Mouse (Mus musculus) mouse trophoblast stem cell (cell line): ENCODE data around the gene Eif2s2.
"Not testable (repeated sequence)": the region's sequence is repeated elsewhere in the genome, so short reads cannot be mapped to it uniquely, and the experiment has no call there.

ENCODE experiments used
- in situ Hi-C, 2 experiments: fragments of 300-500 bp; cut with MseI, MboI; formaldehyde crosslinking; loops; 2 replicates in 1 of 2; 3 replicates in 1 of 2; pipeline ENCODE4 v1.15.1; 2025

The Eif2s2 gene

DNA sequence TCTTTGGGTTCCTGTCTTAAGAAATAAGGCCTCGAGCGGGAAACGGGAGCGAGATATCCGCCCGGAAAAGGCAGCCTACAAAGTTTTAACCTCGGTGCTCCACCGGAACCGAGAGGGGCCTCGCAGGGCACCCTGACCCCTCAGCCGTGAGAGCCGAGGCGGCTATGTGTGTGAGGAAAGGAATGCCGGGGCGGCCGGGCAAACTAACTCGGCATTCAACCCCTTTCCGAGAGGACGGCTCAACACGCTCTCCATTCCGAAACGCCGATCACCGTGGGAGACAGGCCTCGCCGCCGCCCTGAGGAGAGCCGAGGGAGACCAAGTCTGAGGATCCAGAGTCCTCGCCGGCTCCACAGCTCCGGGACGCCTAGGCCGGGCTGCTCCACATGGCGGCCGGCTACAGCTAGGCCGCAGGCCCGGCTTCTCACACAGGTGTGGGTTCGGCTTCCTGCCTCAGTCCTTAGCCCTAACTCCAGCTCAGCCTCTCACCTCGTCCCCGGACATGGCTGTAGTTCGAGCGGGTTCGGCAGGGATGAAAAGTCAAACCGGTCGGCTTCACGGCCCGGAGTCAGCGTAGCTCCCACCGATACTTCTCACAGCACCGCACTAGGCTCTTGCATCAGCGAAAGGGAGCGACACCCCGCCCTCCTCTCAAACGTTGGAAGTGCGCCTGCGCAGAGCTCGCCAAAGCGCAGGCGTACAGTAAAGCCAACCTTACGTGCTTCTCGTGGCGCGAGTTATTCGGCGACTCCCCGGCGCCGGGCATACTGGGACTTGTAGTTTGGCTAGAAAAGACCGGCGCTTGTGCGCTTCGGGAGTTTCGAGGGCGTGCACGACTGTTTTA lies at the start of gene Eif2s2:
TSS of gene Eif2s2 (minus strand) at position 735 of the 844 bp plus-strand sequence.
- in situ Hi-C loops: no loop called here

DNA sequence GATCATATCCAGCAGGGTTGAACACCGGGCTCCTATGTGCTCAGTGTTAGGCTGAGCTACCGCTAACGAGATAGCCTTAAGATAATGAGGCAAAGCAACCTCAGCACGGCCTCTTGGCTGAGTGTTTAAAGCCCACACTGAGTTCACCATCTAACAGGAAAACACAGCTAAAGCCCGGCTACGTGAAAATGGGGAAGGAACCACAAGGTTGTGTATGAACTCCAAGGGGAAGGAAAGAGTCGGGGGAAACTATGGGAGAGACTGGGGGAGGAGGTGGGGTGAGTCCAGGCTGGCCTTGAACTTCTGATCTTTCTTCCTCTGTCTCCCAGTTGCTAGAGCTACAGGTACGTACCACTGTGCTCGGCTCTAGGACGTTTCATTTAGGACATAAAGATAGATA lies 49.2 kb upstream of the Eif2s2 start:
- in situ Hi-C loops: no loop called here

DNA sequence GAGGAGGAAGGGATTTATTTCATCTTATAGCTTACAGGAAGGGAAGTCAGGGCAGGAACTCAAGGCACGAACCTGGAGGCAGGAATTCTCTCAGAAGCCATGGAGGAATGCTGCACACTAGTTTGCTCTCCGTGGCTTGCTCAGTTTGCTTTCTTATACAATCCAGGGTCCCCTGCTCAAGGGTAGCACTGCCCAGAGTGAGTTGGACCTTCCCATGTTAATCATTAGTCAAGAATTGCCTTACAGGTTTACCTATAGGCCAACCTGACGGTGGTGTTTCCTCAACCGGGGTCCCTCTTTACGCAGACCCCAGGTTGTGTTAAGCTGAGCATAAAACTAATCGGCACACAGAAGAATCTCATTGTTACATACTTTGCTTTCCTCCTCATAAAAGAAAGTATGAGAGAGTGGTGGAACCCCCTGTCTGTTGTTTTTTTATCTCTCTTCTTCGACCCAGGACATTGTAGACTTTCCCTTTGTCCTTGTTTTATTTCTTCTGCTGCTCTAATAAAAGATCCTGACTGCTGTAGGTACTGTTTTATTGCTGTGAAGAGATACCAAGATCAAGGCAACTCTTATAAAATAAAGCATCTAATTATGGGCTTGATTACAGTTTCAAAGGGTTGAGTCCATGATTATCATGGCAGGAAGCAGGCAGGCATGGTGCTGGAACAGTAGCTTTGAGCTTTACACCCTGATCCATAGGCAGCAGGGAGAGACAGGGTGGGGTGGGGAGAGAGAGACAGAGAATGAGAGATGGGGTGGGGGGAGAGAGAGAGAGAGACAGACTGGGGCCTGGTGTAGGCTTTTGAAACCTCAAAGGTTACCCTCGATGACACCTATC lies 45.0 kb upstream of the Eif2s2 start:
- in situ Hi-C loops: no loop called here

DNA sequence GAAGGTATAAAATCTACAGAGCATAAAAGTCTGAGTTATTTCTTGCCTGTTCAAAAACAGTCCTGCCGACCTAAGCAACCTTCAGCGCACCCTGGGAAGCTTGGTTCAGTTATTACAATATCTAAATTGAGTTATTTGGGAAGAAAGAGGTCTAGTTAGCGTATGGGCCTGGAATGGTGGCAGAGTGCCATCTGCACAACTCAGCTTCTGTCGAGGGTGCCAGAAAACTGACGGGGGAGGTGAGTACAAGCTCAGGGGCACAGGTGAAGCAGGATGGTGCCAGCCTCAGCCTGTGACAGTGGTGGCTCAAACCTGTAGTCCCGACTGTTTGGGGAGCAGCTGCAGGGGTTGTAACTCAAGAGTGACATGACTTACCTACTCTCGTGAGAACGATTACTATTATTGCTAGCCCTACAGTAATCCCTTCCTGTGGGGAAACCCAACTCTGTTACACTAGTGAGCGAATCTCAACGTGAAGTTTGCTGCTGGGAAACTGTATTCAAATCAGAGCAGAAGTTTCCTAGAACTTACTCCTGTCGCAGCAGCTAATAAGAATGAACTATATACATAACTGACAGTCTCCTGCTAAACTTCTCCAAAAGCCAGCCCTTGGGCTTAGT lies 43.9 kb upstream of the Eif2s2 start:
- in situ Hi-C loops: no loop called here

DNA sequence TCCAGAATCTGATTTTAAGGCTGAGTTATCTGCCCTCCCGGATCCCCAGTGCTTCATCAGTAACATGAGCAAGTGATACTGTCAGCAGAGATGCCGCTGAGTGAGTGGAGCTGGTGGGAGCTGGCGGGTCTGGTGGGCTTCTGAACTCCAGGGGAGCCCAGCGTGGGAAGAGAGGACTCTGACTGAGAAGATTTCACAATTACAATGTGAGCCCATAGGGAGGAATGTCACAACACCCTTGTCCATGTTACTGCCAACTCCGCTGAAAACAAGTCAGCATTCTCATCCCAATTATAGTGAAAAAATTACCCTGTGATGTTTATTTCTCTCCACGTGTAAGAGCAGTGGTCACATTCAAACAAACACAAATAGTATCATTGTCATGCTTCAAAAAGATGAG lies 43.4 kb upstream of the Eif2s2 start:
- in situ Hi-C loops: no loop called here

DNA sequence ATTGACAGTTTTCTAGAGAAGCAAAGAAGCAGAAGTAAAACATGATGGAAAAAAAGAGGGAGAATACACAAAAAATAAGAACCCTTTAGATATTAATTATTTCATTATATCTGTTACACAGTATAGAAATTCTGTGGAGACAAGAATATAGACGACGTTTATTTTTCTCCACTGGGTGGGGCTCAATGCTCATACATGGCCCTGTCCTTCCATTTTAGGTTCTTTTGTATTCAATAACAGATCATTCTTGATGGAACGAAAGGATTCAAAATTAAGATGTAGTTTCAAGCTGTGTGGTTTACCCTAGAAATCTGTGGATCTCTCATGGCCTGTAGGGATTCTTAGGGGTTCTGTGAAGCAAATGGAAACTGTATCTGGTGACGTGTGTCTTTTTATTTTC lies 41.1 kb upstream of the Eif2s2 start:
- in situ Hi-C loops: no loop called here

DNA sequence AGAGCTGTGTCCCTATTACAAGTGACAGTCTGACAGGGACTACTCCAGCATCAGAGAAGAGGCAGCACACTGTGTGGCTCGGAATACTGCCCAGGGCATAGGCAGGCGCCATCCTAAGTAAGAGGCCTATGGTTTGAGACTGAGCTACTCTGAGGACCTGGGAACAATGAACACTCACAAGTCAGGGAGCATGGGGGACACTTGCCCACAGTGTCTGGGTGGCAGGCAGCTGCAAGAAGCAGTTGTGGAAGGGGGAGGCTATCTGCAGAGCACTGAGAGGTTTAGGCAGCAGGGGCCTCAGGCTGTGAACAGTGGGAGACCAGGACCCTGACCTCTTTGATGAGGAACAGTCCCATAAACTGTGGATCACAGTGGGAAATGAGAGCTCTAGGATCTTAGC lies 35.6 kb upstream of the Eif2s2 start:
- in situ Hi-C loops: no loop called here

DNA sequence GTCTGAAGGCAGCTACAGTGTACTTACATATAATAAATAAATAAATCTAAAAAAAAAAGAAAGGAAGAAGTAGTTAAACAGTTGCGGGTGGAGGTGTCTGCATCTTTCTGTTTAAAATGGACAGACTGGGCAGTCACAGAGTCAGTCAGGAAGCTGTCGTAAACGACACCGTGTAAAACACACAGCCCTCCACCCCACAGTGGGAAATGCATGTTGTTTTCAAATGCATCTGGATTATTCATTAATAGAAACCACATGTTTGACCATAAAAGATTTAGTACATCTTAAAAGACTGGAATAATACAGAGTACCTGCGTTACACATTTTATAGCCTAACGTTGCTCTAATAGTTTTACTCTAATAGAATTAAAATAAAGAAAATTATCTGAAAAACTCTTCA lies 34.1 kb upstream of the Eif2s2 start:
- in situ Hi-C loops: no loop called here

DNA sequence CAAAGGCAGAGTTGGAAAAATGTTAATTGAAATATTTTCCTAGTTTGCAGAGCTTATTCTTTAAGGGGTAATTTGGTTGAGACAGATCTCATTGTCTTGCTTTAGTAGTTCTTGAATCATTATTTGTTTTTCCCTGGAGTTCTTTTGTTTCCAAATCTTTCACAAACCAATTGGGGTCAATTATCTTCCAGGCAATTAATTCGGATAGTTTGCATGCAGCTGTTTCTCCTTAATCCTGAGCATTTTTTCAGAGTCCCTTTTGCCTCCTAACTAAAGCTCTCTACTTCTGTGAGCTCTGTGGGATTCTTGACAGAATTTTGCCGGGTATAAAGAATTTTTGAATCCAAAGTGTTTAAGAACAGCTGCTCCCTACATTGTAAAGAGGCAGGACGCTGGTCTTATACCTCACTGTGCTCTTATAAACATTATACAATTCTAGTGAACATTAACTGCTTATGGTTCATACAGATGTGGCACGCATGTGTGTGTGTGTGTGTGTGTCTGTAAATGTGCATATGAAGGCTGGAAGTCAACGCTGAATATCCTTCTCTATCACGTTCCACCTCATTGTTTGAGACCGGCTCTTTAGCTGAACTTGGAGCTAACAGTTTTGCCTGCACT lies 32.8 kb upstream of the Eif2s2 start:
- in situ Hi-C loops: no loop called here

DNA sequence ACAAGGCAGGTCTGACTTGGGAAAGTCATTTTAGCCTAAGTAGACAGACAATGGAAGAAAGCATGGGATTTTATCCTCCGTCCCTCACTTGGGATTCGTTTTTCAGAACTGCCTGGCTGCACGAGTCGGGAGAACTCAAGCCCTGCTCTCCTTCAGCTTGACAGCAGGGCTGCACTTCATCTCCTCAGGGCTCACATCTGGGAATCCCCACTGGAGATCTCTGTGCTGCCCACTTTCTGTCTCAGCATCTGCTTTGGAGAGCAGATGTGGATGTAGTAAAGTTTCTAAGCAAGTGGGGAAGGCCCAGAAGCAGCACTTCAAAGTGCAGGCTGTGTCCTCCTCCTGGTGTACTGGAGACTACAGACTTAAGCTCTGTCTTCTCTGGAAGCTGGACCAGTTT lies 29.4 kb upstream of the Eif2s2 start:
- in situ Hi-C loops: not testable (repeated sequence)

DNA sequence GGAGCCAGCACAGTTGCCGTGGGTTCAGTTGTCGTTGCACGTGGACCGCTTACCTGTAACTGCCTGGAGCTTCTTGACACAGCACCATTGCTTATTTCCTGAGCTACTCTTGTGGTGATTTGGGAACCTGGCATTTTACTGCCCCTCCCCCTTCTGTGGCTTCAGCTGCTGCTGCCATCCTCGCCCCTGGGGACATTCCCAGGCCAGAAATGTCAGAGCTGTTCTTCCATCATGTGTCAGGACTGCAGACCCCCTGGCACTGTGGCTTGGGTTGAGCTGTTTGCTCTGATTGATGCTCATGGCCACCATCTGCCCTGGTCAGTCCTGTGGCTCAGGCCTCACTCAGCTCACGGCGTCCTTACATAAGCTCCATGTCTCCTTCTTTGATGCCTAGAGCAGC lies 28.2 kb upstream of the Eif2s2 start:
- in situ Hi-C loops: no loop called here

DNA sequence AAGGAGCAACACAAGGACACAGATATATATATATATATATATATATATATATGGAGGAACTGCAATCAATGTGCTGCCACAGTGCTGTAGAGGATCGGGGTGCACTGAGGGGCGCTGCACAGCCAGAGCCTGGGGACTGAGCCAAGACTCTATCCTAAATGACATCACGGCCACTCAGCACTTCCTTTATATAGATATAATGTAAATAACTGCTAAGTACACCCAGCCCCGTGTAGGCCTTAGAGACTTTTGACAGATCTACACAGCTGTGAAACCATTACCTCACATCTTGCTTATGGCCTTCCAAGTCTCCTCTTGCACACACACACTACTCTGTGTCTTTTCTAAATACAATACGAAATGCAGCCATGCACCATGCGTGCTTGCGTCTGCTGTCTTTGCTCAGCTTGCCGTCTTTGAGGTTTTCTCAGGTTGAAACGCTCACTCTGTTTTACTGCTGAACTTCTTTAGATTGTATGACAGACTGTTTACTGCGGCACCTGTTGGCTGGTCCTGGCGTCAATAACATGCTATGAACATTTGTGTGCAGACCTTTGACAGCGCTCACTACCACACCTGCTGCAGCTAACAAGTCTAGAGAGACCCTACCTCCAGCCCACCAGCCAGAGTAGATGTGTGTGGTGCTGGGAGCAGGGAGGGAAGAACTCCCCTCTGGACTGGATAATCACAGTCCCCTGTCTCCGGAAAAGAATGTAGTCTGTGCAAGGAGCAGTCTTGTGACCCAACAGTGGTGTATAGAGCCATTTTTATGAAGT lies 25.3 kb upstream of the Eif2s2 start:
- in situ Hi-C loops: no loop called here

DNA sequence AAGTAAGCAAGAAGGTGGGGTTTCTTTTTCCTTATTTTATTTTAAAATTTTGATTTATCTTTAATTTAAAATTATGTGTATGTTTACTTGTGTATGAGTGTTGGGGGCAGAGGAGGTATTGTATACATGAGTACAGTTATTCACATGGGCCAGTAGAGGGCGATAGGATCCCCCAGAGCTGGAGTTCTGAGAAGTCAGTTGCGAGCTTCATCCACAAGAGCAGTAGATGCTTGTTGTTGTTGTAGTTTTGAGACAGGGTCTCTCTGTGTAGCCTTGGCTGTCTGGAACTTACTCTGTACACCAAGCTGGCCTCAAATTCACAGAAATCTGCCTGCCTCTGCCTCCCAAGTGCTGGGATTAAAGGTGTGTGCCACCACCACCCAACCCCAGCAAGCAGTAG lies 23.8 kb upstream of the Eif2s2 start:
- in situ Hi-C loops: no loop called here

DNA sequence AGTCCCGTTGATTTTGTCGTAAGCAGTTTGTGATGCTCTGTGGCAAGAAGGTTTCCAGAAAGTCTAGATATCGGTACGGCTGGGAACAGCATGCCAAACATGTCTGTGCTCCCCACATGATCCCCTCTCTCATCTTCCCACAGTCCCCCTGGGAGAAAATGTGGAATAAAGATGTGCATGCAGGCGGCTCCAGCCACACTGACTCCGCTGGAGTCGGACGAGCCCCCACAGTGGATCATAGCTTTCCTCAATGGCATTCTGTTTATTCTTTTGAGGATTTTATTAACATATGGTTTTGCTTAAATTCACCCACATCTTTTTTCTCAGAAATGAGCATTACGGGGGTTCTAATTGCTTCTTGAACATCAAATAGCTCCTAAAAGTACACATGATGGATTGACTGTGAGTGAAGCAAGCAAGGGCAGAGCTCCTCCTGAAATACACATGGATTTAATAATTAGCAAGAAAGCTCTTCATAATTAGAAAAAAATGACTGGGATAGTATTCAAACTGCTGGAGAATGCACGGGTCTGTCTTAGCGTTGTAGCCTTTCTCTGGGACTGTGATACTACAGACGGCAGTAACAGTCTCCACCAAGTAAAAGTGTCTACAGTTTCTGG lies 23.3 kb upstream of the Eif2s2 start:
- in situ Hi-C loops: no loop called here

DNA sequence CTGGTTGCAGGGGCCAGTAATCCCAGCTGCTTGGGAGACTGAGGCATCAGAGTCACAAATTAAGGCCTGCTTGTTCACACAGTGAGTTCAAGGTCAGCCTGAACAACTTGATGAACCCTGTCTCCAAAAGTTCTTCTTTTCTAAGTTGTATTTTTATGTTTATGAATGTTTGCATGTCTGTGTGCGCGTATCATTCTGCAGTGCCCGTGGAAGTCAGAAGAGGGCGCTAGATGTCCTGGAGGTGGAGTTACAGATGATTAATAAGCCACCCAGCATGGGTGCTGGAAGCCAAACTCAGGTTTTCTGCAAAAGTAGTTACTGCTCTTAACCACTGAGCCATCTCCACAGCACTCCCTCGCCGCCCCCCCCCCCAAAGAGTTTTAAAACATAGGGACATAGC lies 17.1 kb upstream of the Eif2s2 start:
- in situ Hi-C loops: no loop called here

DNA sequence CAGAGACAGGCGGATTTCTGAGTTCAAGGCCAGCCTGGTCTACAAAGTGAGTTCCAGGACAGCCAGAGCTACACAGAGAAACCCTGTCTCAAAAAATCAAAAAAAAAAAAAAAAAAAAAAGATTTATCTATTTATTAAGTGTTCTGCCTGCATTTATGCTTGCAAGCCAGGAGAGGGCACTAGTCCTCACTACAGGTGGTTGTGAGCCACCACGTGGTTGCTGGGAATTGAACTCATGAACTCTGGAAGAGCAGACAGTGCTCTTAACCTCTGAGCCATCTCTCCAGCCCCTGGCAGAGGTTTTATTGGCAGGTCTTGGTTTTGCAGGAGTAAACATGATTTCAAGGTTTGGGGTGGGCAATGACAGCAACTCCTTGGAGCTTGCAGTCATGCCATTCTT lies 15.5 kb upstream of the Eif2s2 start:
- in situ Hi-C loops: not testable (repeated sequence)

DNA sequence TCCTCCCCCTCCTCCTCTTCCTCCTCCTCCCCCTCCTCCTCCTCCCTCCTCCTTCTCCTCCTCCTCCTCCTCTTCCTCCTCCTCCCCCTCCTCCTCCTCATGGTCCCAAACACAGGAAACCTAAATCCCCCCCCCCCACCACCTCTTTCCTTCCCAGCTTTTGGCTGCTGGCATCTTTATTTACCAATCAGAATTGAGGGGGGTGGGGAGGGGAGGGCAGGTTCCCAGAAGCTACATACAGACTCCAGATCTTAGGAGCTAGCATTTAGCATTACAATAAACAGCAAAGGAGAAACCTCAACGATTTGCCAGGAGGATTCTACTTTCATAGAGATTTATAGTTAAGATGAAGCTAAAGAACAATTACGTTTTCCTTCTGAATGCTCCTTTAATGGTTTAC lies 13.1 kb upstream of the Eif2s2 start:
- in situ Hi-C loops: no loop called here

DNA sequence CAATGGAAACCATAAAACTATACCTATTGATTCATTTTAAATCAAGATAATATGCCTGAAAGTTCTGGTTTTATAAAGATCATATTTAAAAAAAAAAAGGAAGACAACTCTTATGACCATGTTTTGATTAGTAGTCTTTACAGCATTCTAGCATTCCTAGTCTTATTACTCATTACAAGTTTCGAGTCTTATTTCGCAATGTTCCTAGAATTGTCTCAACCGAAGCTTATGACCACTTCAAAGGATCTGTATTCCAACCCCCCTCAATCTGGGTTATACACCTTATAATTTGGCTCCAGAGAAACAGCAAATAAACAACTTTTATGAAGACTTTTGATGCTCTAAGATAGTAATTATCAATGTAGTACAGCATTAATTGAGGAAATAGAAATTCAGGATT lies 9.4 kb upstream of the Eif2s2 start:
- in situ Hi-C loops: no loop called here

DNA sequence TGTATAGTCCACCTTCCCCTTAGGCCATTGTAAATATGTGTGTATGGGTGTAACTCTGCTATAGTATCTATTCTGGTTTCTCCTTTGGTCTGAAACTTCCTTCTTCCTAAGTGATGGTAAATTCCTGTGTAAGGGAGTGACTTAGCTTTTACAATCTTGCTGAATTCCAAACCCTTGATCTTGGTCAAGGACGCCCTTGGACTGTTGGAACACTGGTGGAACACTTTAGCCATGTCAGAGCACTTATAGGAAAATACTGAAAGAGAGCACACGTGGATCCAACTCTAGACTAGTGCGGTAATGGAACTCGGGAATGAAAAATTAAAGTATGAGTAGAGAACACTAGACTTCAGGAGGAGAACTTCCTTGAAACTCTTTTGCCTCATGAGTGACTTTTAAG lies 6.7 kb upstream of the Eif2s2 start:
- in situ Hi-C loops: not testable (repeated sequence)

DNA sequence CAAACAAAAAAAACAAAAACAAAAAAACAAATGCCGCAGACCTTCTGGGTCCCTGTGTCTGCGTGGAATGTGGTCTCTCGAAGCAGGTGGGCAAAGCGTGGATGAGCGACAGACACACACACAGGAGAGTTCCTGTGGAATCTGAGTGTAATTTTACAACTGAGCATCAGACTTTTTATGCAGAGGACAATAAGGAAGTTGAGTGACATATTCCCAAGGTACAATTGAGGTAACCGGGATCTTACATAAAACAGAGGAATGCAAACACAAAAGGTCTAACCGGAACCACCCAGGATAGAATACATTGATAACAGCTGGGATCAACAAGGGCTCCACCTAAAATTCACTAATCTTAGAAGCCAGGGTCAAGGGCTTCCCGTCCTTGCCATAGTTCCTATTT lies 6.3 kb upstream of the Eif2s2 start:
- in situ Hi-C loops: not testable (repeated sequence)

DNA sequence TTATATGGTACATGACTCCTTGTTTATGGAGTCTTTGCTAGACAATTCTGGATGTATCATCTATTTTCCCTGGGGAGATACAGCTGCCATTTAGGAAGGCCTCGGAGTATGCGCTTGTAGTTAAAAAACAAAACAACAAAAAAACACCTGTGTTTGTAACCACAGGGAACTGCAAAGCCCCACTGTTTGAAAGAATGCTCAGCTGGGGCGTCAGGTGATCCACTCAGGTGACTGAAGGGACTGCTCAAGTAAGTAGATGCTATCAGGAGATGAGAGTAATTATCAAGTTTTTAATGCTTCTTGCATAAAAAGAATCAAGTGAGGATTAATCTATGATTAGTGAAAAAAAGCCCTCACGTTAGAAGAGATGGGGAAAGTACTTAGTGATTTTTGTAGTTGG lies 813 bp upstream of the Eif2s2 start:
- in situ Hi-C loops: no loop called here
